Mouse (Mus musculus) hindbrain, postnatal 0 days (tissue): ENCODE results near the gene Fam210b. TPM values are rescaled to one million over a fixed set of nuclear protein-coding genes. Genes with fewer than 3 reads are reported as not detected.

Source experiments
- ATAC-seq: fragments of 200-750 bp; cut with Nextera tagmentation; 2 replicates; pipeline ENCODE4 v1.8.0; 2017; ENCODE audit warnings: mild to moderate bottlenecking, moderate TSS enrichment, moderate library complexity
- DNase-seq: peaks from one replicate; pipeline ENCODE4 v3.0.0-alpha.2; 2015; ENCODE audit warnings: low spot score
- H3K27ac ChIP-seq: fragments of 300-500 bp; sonication (generic); 2 replicates; pipeline ENCODE4 v1.5.1; 2014; ENCODE audit warnings: mild to moderate bottlenecking
- H3K27me3 ChIP-seq: fragments of 300-500 bp; sonication (generic); 2 replicates; pipeline ENCODE4 v1.6.1; 2014; ENCODE audit warnings: low read length, mixed read lengths; ENCODE audit not compliant: insufficient read depth
- H3K36me3 ChIP-seq: fragments of 300-500 bp; sonication (generic); 2 replicates; pipeline ENCODE4 v1.6.1; 2014; ENCODE audit warnings: low read length, mixed read lengths; ENCODE audit not compliant: insufficient read depth
- H3K4me1 ChIP-seq: fragments of 300-500 bp; sonication (generic); 2 replicates; pipeline ENCODE4 v1.6.1; 2014; ENCODE audit warnings: antibody characterized with exemption, low read length, mixed read lengths; ENCODE audit not compliant: insufficient read depth
- H3K4me2 ChIP-seq: fragments of 300-500 bp; sonication (generic); 2 replicates; pipeline ENCODE4 v1.6.1; 2014; ENCODE audit warnings: low read depth, mild to moderate bottlenecking, low read length, moderate library complexity, mixed read lengths
- H3K4me3 ChIP-seq: fragments of 300-500 bp; sonication (generic); 2 replicates; pipeline ENCODE4 v1.5.1; 2014; ENCODE audit warnings: low read length
- H3K9ac ChIP-seq: fragments of 300-500 bp; sonication (generic); replicated peaks from 2 replicates; pipeline ENCODE4 v1.6.1; 2014; ENCODE audit warnings: mild to moderate bottlenecking, low read length, moderate library complexity, mixed read lengths
- H3K9me3 ChIP-seq: fragments of 300-500 bp; sonication (generic); 2 replicates; pipeline ENCODE4 v1.6.1; 2016; ENCODE audit warnings: low read length, mixed read lengths
- CTCF ChIP-seq: IDR thresholded peaks from 2 replicates; pipeline ENCODE4 v1.5.1; 2016; ENCODE audit warnings: antibody characterized with exemption, control low read depth, low read depth
- WGBS: fragments of 180-500 bp; shearing (Covaris S2); extraction: QIAGEN DNeasy Blood & Tissue Kit; methylation state at CpG from one replicate; pipeline ENCODE4 v1.1.7; 2014; 5-methylcytosine and 5-hydroxymethylcytosine counted together
- polyA plus RNA-seq: library from polyadenylated mRNA; unstranded; fragments of >200 nt; fragmentation: Nextera tagmentation; extraction: Ambion mirVana; gene quantifications from 2 replicates; pipeline ENCODE4 v1.2.1, GENCODE M21; 2015
- total RNA-seq: library from RNA; depleted of rRNA; stranded (reverse); fragments of >200 nt; gene quantifications from 2 replicates; pipeline ENCODE4 v1.2.3, GENCODE M21; 2014

Fam210b gene
- total and polyA plus RNA-seq, 2 experiments from 2014 or later = 11.8 to 23.0 TPM

- Histone ChIP-seq H3K27me3 (no peaks in the 10 kb centered on the region), H3K4me2 (no peak overlapping the region), H3K27ac (no peak overlapping the region), H3K9ac (no peak overlapping the region), H3K4me3 (no peak overlapping the region), H3K36me3 (peaks cover 28% of the 10 kb centered on the region), H3K4me1 (no peaks in the 10 kb centered on the region), H3K9me3 (no peaks in the 10 kb centered on the region)
- no peak for TF ChIP-seq CTCF
- 92% methylated on average over 3 of the region's 3 CpGs for WGBS
- ATAC-seq (no peak), DNase-seq (no peak)
Measured at GRCm38 (mm10) chr2:172384715-172385114, 39.4 kb downstream of the Fam210b start.

GRCm38 (mm10) chr2:172390341-172390740 lies 45.0 kb downstream of the Fam210b start:
- TF ChIP-seq CTCF = no peak
- Histone ChIP-seq H3K27ac (no peak overlapping the region), H3K27me3 (no peaks in the 10 kb centered on the region), H3K4me1 (no peaks in the 10 kb centered on the region), H3K9me3 (no peaks in the 10 kb centered on the region), H3K4me3 (no peak overlapping the region), H3K9ac (no peak overlapping the region), H3K36me3 (no peaks in the 10 kb centered on the region), H3K4me2 (no peak overlapping the region)
- 50% methylated on average over 6 of the region's 6 CpGs for WGBS
- ATAC-seq (no peak), DNase-seq (no peak)

DNA sequence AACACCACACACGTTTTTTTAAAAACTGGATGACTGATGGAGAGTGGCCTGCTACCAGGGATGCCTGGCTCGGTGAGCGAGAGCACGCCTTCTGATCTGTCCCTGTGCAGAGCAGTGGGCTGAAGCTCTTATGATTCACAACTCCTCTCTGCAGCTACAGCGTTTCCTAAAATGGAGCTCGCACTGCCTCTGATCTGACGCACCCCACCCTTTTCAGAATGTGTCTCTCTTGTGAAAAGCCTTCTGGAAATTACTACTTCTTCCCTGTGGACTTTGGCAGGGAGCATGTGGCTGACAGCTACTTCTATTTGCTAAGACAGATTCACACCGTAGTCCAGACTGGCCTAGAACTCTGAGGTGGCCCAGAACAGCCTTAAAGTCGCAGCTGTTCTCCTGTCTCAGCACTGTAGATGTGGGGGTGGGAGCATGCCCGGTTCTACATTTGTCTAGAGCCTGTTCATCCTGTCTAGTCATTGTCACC lies 46.7 kb downstream of the Fam210b start:
- H3K36me3 ChIP-seq = no peaks in the 10 kb centered on the region

DNA sequence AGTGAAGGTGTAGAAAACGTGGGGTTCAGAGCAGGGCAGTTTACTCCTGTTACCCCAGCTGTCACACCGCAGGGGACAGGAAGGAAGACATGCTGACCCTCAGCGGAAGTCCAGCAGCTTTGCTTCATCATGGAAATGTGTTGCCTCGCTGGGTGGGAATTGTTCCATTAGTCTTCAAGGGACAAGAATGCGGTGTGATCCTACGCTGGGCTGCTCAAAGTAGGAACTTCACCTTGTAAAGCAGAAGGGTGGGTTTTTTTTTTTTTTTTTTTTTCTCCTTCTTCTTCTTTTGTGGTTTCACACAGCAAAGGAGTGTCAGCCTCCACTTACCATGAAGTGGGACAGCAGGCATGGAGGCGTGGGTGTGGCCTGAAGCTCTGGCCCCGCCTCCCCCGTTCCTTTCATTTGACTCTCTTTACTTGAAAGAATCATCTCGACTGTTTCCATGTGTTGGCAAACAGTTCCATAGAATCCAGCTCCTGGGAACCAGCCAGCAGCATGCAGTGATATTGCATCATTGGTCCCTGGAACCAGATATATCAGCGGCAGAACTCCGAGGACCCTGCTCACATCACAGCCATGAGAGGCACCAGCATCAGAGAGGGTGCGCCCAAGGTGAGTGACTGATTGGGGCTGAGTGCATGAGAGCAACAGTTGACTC lies 48.2 kb downstream of the Fam210b start, which contains the start of gene Cass4:
TSS of gene Cass4 (plus strand) at position 404 of the 661 bp plus-strand sequence.
- no peak for ATAC-seq
- TF ChIP-seq CTCF = no peak
- Histone ChIP-seq H3K27me3 (no peaks in the 10 kb centered on the region), H3K4me3 (no peak within 1 kb of the TSS), H3K4me1 (no peaks in the 10 kb centered on the region), H3K9me3 (no peaks in the 10 kb centered on the region), H3K36me3 (no peaks in the 10 kb centered on the region), H3K4me2 (no peak within 1 kb of the TSS), H3K9ac (no peak within 1 kb of the TSS), H3K27ac (no peak within 1 kb of the TSS)
- no peak for DNase-seq
- WGBS = 37% methylated on average over 13 of the region's 13 CpGs

More for the DNA sequence above, 46.7 kb downstream of the Fam210b start:
- no peaks in the 10 kb centered on the region for H3K4me1 ChIP-seq
- H3K4me2 ChIP-seq = no peak overlapping the region
- 70% methylated on average over 10 of the region's 10 CpGs for WGBS
- DNase-seq (no peak), ATAC-seq (no peak)
- H3K4me3 ChIP-seq = no peak overlapping the region
- no peak for TF ChIP-seq CTCF
- H3K27me3 ChIP-seq = no peaks in the 10 kb centered on the region
- no peak overlapping the region for H3K9ac ChIP-seq
- no peaks in the 10 kb centered on the region for H3K9me3 ChIP-seq
- no peak overlapping the region for H3K27ac ChIP-seq

- Histone ChIP-seq H3K4me1 (no peaks in the 10 kb centered on the region), H3K9ac (no peak overlapping the region), H3K9me3 (no peaks in the 10 kb centered on the region), H3K4me2 (no peak overlapping the region), H3K27me3 (no peaks in the 10 kb centered on the region), H3K27ac (no peak overlapping the region), H3K4me3 (no peak overlapping the region), H3K36me3 (no peaks in the 10 kb centered on the region)
- TF ChIP-seq CTCF = no peak
- DNase-seq (no peak), ATAC-seq (no peak)
- 65% methylated on average over 2 of the region's 2 CpGs for WGBS
Measured at GRCm38 (mm10) chr2:172394052-172394392, 48.7 kb downstream of the Fam210b start.

- Histone ChIP-seq H3K36me3 (no peaks in the 10 kb centered on the region), H3K27ac (no peak overlapping the region), H3K27me3 (no peaks in the 10 kb centered on the region), H3K4me1 (no peaks in the 10 kb centered on the region), H3K9ac (no peak overlapping the region), H3K4me3 (no peak overlapping the region), H3K9me3 (no peaks in the 10 kb centered on the region), H3K4me2 (no peak overlapping the region)
- TF ChIP-seq CTCF = no peak
- no peak for DNase-seq
- no peak for ATAC-seq
- WGBS = 68% methylated on average over 4 of the region's 4 CpGs
Measured at GRCm38 (mm10) chr2:172394671-172395070, 49.3 kb downstream of the Fam210b start.

DNA sequence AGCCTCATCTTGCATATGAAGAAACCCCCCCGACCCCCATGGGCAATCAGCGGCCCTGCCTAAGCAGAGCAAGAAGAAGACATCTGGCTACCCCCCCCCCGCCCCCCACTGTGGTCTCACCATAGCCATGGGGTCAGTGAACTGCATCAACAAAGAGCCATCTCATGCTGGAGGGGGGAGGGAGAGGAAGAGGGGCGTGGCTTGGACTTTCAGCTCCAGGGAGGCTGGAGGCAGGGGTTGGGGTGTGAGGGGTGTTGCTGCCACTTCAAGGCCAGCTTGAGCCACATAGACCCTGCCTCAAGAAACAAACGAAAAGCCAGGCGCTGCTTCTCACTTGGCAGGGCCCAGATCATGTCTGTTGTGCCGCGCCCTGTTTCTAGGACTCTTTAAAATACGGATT lies 50.6 kb downstream of the Fam210b start:
- Histone ChIP-seq H3K27me3 (no peaks in the 10 kb centered on the region), H3K27ac (no peak overlapping the region), H3K4me2 (no peak overlapping the region), H3K36me3 (no peaks in the 10 kb centered on the region), H3K4me1 (no peaks in the 10 kb centered on the region), H3K4me3 (no peak overlapping the region), H3K9me3 (no peaks in the 10 kb centered on the region), H3K9ac (no peak overlapping the region)
- TF ChIP-seq CTCF = no peak
- DNase-seq (no peak), ATAC-seq (no peak)
- 49% methylated on average over 9 of the region's 9 CpGs for WGBS
